Mouse (Mus musculus): ENCODE results near the gene C1qtnf3.
A peak's percentile ranks its signal among the peaks of the same experiment; 100 is the strongest.
"Not testable (repeated sequence)": the region's sequence is repeated elsewhere in the genome, so short reads cannot be mapped to it uniquely, and the experiment has no call there.

The C1qtnf3 gene

GRCm38 (mm10) chr15:10959277-10960026 lies 7.3 kb downstream of the C1qtnf3 start:
- DNase-seq (ENCODE audit: low read depth), result no peak

- no peak for DNase-seq (ENCODE audit: low read depth)
These were observed 8.1 kb downstream of the C1qtnf3 start for GRCm38 (mm10) chr15:10960267-10960666.

DNA sequence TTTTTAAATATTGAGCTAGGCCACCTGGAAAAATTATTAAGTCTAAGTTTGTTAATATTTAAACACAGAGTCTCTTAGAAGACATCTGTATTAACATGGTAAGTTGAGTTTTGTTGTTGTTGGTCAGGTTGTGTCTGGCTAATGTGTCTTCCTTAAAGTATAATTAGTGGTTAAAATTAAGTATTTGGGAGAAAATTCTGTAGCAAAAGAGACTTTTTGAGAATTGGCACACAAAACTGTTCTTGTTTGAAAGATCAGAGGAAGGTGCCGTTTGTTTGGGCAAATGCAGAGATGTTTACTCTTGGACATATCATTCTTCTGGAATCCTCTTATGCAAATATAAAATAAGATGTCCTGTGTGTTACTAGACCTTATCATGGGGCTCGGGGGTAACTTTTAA lies 10.5 kb downstream of the C1qtnf3 start:
- no peak for DNase-seq (ENCODE audit: low read depth)

DNA sequence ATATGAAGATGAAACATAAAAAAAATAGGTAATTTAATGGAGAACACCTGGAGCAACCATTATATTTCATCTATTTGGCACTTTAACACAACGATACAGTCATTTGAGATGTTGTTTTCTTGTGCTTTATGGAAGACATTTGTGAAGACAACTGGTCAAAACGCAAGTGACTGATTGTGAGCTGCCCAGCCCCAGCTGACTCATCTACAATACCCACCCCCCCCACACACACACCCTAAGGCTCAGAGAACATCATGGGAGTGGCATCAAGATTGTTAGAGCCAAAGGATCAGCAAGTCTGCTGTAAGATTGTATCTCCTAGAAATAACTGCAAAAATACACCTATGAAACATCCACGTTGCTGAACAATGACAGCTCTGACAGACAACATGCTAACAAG lies 17.3 kb downstream of the C1qtnf3 start:
- DNase-seq (ENCODE audit: low read depth), result no peak

DNA sequence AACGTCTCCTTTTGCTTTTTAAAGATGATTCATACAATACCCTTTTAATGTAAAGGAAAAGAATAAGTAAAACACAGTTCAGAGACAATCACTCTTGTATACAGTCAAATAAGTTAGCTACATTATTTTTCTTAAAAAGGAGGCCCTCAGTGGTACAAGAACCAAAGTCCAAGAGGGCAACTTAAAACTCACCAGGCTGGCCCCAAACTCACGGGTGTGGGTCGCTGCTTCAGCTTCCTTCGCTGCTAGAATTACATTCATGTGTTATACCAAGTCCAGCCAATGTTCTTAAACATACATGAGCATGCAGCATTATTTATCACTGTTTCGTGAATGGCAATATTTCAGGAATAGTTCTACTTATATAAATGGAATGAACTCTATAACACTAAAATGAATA lies 18.6 kb downstream of the C1qtnf3 start:
- DNase-seq (ENCODE audit: low read depth), result no peak

- no peak for DNase-seq (ENCODE audit: low read depth)
These were observed 25.0 kb downstream of the C1qtnf3 start for GRCm38 (mm10) chr15:10977151-10977550.

DNA sequence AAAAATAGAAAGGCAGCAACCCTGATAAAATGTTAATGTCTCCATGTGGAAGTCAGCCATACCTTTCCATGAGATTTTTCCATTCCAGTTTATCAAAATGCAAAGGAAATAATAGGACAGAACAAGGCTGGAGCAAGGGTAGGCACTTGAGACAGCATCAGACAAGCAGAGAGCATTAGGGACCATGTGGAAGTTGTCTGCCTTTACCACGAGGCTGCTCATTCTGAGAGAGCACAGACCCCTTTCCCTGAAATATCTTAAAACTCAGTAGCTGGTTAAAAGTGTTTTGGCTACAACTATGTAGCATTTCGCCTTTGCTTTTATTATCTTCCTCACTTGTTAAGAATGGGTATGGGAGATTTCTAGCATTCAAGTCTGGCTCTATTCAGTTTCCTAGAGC lies 28.6 kb downstream of the C1qtnf3 start:
- DNase-seq (ENCODE audit: low read depth), result no peak

DNA sequence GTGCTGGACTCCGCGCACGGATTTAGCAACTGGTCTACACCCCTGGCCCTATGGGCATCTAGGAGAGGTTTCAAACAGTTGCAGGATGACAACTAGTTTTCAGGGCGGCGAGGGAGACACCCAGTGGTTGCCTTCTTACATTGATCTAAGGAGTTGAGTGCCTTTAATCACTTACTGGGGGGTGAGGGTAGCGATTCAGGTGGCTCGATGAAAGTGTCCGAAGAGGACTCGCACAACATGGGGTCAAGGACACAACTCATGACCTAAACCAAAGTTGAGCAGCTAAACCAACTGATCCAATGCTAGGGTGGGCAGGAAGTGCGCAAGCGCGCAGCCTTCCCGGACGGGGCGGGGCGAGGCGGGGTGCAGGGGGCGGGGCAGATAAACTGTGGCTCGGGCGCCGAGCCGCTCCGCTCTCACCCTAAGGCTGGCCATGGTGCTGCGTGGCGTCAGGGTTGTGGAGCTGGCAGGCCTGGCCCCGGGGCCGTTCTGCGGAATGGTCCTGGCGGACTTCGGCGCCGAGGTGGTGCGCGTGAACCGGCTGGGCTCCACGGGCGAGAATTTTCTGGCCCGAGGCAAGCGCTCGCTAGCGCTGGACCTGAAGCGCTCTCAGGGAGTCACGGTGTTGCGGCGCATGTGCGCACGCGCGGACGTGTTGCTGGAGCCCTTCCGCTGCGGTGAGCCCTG lies 29.4 kb downstream of the C1qtnf3 start, which contains the start of gene Amacr:
Gene Amacr (plus strand): TSS at position 380 of the 687 bp plus-strand sequence.
- DNase-seq (ENCODE audit: low read depth), result peak; percentile 71

DNA sequence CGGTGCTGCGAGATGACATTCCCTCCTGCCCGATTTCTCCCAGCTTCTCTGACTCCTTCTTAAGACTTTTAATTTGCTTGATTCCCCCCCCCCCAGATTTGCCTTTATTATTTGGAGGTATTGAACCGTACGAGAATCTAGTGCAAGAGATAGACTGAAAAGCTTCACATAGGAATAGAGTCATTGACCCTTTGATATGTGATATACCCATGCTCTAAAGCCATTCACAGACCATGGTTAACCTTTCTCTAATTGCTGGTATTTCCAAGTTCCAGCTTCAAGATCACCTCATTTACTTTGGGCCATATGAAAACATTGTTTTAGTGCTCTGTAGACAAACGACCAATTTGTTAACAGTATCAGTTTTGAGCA lies 29.9 kb downstream of the C1qtnf3 start:
- DNase-seq (ENCODE audit: low read depth), result no peak

DNA sequence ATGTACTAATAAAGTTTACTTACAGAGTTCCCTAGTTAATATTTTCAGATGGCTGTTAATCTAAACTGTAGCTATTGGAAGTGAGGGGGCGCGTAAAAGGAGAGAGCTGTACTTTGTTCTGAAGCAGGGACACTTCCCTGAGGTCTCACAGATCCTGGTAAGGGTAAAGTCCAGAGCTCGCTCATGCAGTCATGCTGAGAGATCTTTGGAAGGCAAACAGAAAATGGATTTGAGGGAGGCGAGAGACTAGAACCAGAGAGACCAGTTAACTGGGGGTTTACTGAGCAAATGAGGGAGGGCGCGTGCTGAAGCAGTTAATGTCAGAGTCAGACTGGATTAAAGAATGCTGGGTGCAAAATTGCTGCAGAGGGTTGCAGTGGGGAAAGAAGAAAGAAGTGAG lies 33.6 kb downstream of the C1qtnf3 start:
- no peak for DNase-seq (ENCODE audit: low read depth)

GRCm38 (mm10) chr15:10986477-10986876 lies 34.3 kb downstream of the C1qtnf3 start:
- not testable (repeated sequence) for DNase-seq (ENCODE audit: low read depth)

- no peak for DNase-seq (ENCODE audit: low read depth)
These were observed 38.3 kb downstream of the C1qtnf3 start for GRCm38 (mm10) chr15:10990411-10990810.

DNA sequence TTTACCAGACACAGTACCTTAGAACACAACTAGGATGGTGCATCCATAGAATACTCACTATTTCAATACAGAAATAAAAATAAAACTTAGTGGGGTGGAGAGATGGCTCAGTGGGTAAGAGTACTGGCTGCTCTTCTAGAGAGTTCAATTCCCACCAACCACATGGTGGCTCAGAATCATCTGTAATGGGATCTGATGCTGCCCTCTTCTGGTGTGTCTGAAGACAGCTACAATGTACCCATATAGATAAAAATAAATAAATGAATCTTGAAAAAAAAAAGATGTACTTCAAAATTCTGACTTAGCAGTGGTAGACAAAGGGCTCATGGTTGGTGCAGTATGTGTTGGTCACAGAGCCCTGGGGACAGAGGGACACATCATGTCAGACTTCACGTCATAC lies 39.4 kb downstream of the C1qtnf3 start:
- no peak for DNase-seq (ENCODE audit: low read depth)

DNA sequence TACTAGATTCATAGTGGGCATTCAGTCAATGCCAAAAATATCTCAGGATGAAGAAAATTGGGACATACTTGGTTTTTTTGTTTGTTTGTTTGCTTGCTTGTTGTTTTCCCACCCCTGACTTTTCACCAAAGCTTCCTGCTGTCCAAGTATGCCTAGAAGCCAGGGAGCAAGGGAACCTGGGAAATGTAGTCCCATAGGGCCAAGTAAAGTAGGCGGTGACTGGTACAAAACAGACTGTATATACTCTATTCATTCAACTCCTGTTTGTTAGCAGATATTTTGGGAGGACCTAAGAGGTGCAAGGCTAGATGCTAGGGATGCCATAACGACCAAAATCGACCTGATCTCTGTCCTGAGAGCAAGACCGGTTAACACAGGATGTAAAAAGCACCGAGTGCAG lies 47.7 kb downstream of the C1qtnf3 start:
- DNase-seq (ENCODE audit: low read depth), result no peak

- DNase-seq (ENCODE audit: low read depth), result no peak
These were observed 48.3 kb downstream of the C1qtnf3 start, which contains the start of gene Slc45a2 for GRCm38 (mm10) chr15:11000421-11000820. Gene Slc45a2, plus strand, starts transcription at chr15:11000721.

GRCm38 (mm10) chr15:11003791-11004190 lies 51.7 kb downstream of the C1qtnf3 start:
- no peak for DNase-seq (ENCODE audit: low read depth)

DNA sequence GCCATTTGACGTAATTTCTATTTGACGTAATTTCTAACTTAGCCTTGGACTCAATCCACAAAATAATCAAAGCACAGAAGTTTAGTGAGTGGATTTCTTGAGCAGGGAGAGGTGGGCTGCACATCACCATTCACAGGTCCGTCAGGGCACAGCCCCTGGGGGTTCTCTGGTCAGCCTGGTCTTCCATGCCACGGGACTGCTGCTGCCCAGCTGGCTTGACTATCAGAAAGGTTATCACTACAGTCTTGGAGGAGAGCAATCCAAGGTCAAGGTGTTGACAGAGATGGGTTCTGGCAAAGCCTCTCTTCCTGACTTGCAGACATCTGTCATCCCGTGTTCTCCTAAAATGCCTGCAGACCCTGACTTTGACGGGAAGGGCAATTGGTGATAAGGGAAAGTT lies 52.5 kb downstream of the C1qtnf3 start:
- DNase-seq (ENCODE audit: low read depth), result no peak

GRCm38 (mm10) chr15:11008756-11009155 lies 56.6 kb downstream of the C1qtnf3 start:
- no peak for DNase-seq (ENCODE audit: low read depth)

DNA sequence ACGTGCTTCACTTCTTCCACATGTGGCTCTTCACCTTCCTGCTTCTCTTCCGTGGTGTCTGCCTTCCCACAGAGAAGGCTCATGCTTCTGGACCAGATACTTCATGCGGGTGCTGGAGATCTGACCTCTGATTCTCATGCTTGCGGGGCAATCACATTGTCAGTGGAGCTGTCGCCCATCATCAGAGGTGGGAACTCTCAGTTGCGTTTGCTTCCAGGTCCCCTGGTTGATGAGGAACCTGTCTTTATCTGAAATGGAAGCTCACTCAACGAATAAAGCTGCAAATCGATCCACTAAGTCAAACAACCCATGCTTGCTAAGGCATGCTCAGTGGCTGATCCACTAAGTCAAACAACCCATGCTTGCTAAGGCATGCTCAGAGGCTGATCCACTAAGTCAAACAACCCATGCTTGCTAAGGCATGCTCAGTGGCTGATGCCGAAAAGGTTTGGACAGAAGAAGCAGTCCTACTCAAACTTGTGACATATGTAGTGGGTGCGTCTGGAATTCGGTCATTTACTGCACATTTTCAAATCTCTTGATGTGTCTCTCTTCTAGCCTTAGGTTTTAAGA lies 58.9 kb downstream of the C1qtnf3 start:
- no peak for DNase-seq (ENCODE audit: low read depth)

DNA sequence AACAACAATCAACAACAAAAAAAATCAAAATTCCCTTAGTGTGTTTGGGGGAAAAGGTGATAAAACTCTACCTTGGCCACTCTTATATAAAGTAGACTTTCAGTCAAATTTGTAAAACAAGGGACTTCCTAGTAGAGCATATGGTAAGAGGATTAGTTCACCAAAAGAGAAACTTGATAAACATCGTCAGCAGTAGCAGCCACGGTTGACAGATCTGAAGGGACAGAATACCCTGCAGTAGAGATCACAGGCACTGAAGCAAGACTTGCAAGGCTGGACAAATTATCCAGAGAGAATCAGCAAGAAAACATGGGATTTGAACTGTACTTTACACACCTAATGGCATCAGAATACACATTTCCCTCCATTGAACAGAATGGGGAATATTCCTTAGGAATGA lies 62.8 kb downstream of the C1qtnf3 start:
- DNase-seq (ENCODE audit: low read depth), result no peak

DNA sequence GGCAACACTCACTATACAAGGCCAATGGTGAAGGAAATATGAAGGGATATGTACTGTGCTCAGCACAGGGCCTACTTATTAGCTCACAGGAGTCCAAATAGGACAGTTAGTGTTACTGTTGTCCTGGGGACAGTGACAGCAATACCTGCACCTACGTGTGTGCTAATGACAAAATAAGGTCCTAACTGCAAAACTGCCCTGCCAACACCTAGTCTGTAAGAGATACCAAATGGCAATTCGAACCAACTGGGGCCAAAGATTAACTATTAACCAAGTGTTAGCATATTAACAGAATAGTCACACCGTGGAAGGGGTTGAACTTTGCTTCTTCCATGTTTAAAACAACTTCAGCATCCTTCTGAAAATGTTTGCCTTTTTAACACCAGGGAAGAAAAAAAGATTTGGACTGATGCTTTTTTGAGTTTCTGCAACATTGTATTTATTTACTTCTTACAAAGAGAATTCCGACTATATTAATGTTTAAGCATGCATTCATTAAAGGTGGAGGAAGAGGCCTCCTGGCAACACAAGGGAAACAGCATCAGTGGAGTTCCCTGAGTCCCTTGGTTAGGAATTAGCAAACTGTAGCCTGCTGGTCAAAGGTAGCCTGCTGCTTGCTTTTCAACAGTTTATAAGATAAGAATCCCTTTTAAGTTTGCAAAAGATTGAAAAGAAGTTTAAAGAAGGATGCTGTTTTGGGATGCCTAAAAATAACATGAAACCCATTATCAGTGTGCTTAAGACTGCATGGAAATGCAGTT lies 74.8 kb downstream of the C1qtnf3 start:
- DNase-seq (ENCODE audit: low read depth), result no peak

Measured in c-Kit-positive CD71-negative TER-119-negative erythroid progenitor cells, embryonic 14.5 days (primary cell).